Mouse (Mus musculus) brain, embryonic 14.5 days (tissue): Measurements from ENCODE around the gene Asb6. TPM values are rescaled to one million over a fixed set of nuclear protein-coding genes. Genes with fewer than 3 reads are reported as not detected.

Source experiments
- DNase-seq: peaks from one replicate; pipeline ENCODE4 v3.0.0-alpha.2; 2011; ENCODE audit warnings: low read depth
- CTCF ChIP-seq: fragments of 200-500 bp; IDR thresholded peaks from 2 replicates; pipeline ENCODE4 v1.5.1; 2012; ENCODE audit warnings: inconsistent platforms, mild to moderate bottlenecking, moderate library complexity, borderline replicate concordance; ENCODE audit not compliant: insufficient read depth, insufficient read length; ENCODE audit errors: extremely low read depth
- POLR2A ChIP-seq: fragments of 200-500 bp; IDR thresholded peaks from 2 replicates; pipeline ENCODE4 v1.6.1; 2012; ENCODE audit warnings: mild to moderate bottlenecking, inconsistent platforms, borderline replicate concordance; ENCODE audit not compliant: poor library complexity, insufficient read depth, insufficient read length, severe bottlenecking; ENCODE audit errors: extremely low read depth
- polyA plus RNA-seq: library from polyadenylated mRNA; depleted of rRNA; stranded (reverse); fragments of >200 nt; gene quantifications from 2 replicates; pipeline ENCODE4 v1.2.3, GENCODE M21; 2012

Asb6 gene
- polyA plus RNA-seq, 1 experiment: 51.0 TPM

GRCm38 (mm10) chr2:30829315-30829714 lies 818 bp downstream of the Asb6 start:
- DNase-seq: peak; percentile 29
- TF ChIP-seq CTCF (peak; percentile 57; the same call in 1 of the 2 replicates), POLR2A (no peak)

- peak; percentile 90 for TF ChIP-seq CTCF
- TF ChIP-seq POLR2A: peak; percentile 28; the same call in 1 of the 2 replicates
- peak; percentile 96 for DNase-seq
Measured at GRCm38 (mm10) chr2:30827749-30828475, 2.2 kb downstream of the Asb6 start.

GRCm38 (mm10) chr2:30826825-30827748 lies 3.0 kb downstream of the Asb6 start:
- no peak for TF ChIP-seq POLR2A
- 0 out of 2 replicates have a peak, but pooled peaks have one; percentile 24 for TF ChIP-seq CTCF
- peak; percentile 52 for DNase-seq

GRCm38 (mm10) chr2:30823385-30824153 lies 6.6 kb downstream of the Asb6 start:
- peak; percentile 85 for DNase-seq
- TF ChIP-seq POLR2A: no peak
- no peak for TF ChIP-seq CTCF

GRCm38 (mm10) chr2:30822460-30822859 lies 7.7 kb downstream of the Asb6 start:
- TF ChIP-seq CTCF (no peak), POLR2A (no peak)
- no peak for DNase-seq

GRCm38 (mm10) chr2:30821073-30821472 lies 9.1 kb downstream of the Asb6 start:
- no peak for DNase-seq
- TF ChIP-seq CTCF (peak; percentile 58), POLR2A (no peak)

GRCm38 (mm10) chr2:30819873-30820272 lies 10.3 kb downstream of the Asb6 start:
- TF ChIP-seq CTCF: no peak
- no peak for DNase-seq

- no peak for DNase-seq
- TF ChIP-seq POLR2A (no peak), CTCF (no peak)
Measured at GRCm38 (mm10) chr2:30816383-30816782, 13.8 kb downstream of the Asb6 start.

GRCm38 (mm10) chr2:30810573-30810972 lies 19.6 kb downstream of the Asb6 start:
- no peak for TF ChIP-seq POLR2A
- TF ChIP-seq CTCF: no peak
- no peak for DNase-seq

- DNase-seq: no peak
- TF ChIP-seq POLR2A (no peak), CTCF (no peak)
Measured at GRCm38 (mm10) chr2:30809503-30809902, 20.6 kb downstream of the Asb6 start.

GRCm38 (mm10) chr2:30808296-30808655 lies 21.9 kb downstream of the Asb6 start:
- DNase-seq: no peak
- TF ChIP-seq CTCF (no peak), POLR2A (no peak)

GRCm38 (mm10) chr2:30807648-30808295 lies 22.4 kb downstream of the Asb6 start, which contains the start of gene Ntmt1:
Gene Ntmt1 (plus strand): TSS chr2:30807826.
- peak; percentile 100 for DNase-seq
- TF ChIP-seq CTCF (no peak), POLR2A (peak; percentile 83; the same call in 1 of the 2 replicates)
